Mouse (Mus musculus): ENCODE results near the gene Gdpd5.
"Not testable (repeated sequence)": the region's sequence is repeated elsewhere in the genome, so short reads cannot be mapped to it uniquely, and the experiment has no call there.

Gdpd5 gene

GRCm38 (mm10) chr7:99482637-99483036, 101.4 kb downstream of the Gdpd5 start:
- no peak for DNase-seq

- peak; percentile 96 to 97 for DNase-seq
These were observed 102.2 kb downstream of the Gdpd5 start, which contains the start of gene Rps3 for GRCm38 (mm10) chr7:99483271-99483923. TSS of gene Rps3 (minus strand) at chr7:99483738.

- no peak for DNase-seq
These were observed 102.7 kb downstream of the Gdpd5 start for GRCm38 (mm10) chr7:99483924-99484319.

GRCm38 (mm10) chr7:99484679-99485078, 103.5 kb downstream of the Gdpd5 start:
- no peak for DNase-seq

GRCm38 (mm10) chr7:99489708-99490107, 108.5 kb downstream of the Gdpd5 start:
- no peak for DNase-seq

- no peak for DNase-seq
These were observed 117.9 kb downstream of the Gdpd5 start for GRCm38 (mm10) chr7:99499128-99499527.

GRCm38 (mm10) chr7:99500201-99500600, 119.0 kb downstream of the Gdpd5 start:
- DNase-seq, result peak; percentile 76 to 82

- peak in 1 of 2 experiments; percentile 29 for DNase-seq
These were observed 119.4 kb downstream of the Gdpd5 start for GRCm38 (mm10) chr7:99500655-99501054.

- no peak for DNase-seq
These were observed 119.9 kb downstream of the Gdpd5 start for GRCm38 (mm10) chr7:99501148-99501547.

GRCm38 (mm10) chr7:99504556-99504955, 123.3 kb downstream of the Gdpd5 start:
- DNase-seq, result no peak

GRCm38 (mm10) chr7:99508187-99508586, 127.0 kb downstream of the Gdpd5 start:
- DNase-seq, result not testable (repeated sequence)

- peak; percentile 61 for DNase-seq
These were observed 128.9 kb downstream of the Gdpd5 start for GRCm38 (mm10) chr7:99510087-99510501.

Data from lung, adult 18-20 months (tissue).